Mouse (Mus musculus): Measurements from ENCODE around the gene Stk4. TPM values are rescaled to one million over a fixed set of nuclear protein-coding genes. Genes with fewer than 3 reads are reported as not detected.

The Stk4 gene
- polyA plus RNA-seq, 1 experiment from 2014 or later: 20.7 TPM

GRCm38 (mm10) chr2:164108501-164108900 is 38.4 kb downstream of the Stk4 start:
- ATAC-seq: no peak
- no peaks in the 10 kb centered on the region for H3K4me1 ChIP-seq
- no peaks in the 10 kb centered on the region for H3K27me3 ChIP-seq (replicated peaks)
- 73% methylated on average over 4 of the region's 4 CpGs for WGBS (ENCODE audit: insufficient replicate concordance)
- H3K9ac ChIP-seq: no peak overlapping the region
- no peaks in the 10 kb centered on the region for H3K9me3 ChIP-seq (replicated peaks)
- no peak overlapping the region for H3K27ac ChIP-seq
- H3K4me3 ChIP-seq: no peak overlapping the region
- no peak overlapping the region for H3K4me2 ChIP-seq
- H3K36me3 ChIP-seq: peaks cover 61% of the 10 kb centered on the region

- Histone ChIP-seq H3K27ac (no peak overlapping the region), H3K36me3 (peaks cover 51% of the 10 kb centered on the region), H3K4me2 (no peak overlapping the region), H3K27me3 (replicated peaks) (no peaks in the 10 kb centered on the region), H3K4me1 (no peaks in the 10 kb centered on the region), H3K4me3 (no peak overlapping the region), H3K9ac (no peak overlapping the region), H3K9me3 (replicated peaks) (no peaks in the 10 kb centered on the region)
- no peak for ATAC-seq
- WGBS (ENCODE audit: insufficient replicate concordance): 77% methylated on average over 8 of the region's 8 CpGs
These were observed 41.4 kb downstream of the Stk4 start for GRCm38 (mm10) chr2:164111546-164111945.

GRCm38 (mm10) chr2:164114051-164114450 is 43.9 kb downstream of the Stk4 start:
- 82% methylated on average over 6 of the region's 6 CpGs for WGBS (ENCODE audit: insufficient replicate concordance)
- no peak for ATAC-seq
- no peak overlapping the region for H3K4me3 ChIP-seq
- H3K9ac ChIP-seq: no peak overlapping the region
- H3K27me3 ChIP-seq (replicated peaks): no peaks in the 10 kb centered on the region
- peaks cover 44% of the 10 kb centered on the region for H3K36me3 ChIP-seq
- H3K4me2 ChIP-seq: no peak overlapping the region
- H3K4me1 ChIP-seq: no peaks in the 10 kb centered on the region
- H3K27ac ChIP-seq: no peak overlapping the region
- no peaks in the 10 kb centered on the region for H3K9me3 ChIP-seq (replicated peaks)

- WGBS (ENCODE audit: insufficient replicate concordance): 84% methylated on average over 10 of the region's 10 CpGs
- H3K9me3 ChIP-seq (replicated peaks): no peaks in the 10 kb centered on the region
- H3K27me3 ChIP-seq (replicated peaks): no peaks in the 10 kb centered on the region
- no peak overlapping the region for H3K4me3 ChIP-seq
- ATAC-seq: no peak
- H3K27ac ChIP-seq: no peak overlapping the region
- no peak overlapping the region for H3K4me2 ChIP-seq
- H3K36me3 ChIP-seq: peaks cover 52% of the 10 kb centered on the region
- H3K4me1 ChIP-seq: no peaks in the 10 kb centered on the region
- H3K9ac ChIP-seq: no peak overlapping the region
These were observed 45.4 kb downstream of the Stk4 start for GRCm38 (mm10) chr2:164115531-164115930.

- H3K27me3 ChIP-seq (replicated peaks): no peaks in the 10 kb centered on the region
- no peak overlapping the region for H3K4me2 ChIP-seq
- WGBS (ENCODE audit: insufficient replicate concordance): 73% methylated on average over 6 of the region's 6 CpGs
- H3K36me3 ChIP-seq: peaks cover 58% of the 10 kb centered on the region
- no peak overlapping the region for H3K4me3 ChIP-seq
- H3K9ac ChIP-seq: no peak overlapping the region
- H3K27ac ChIP-seq: no peak overlapping the region
- no peaks in the 10 kb centered on the region for H3K9me3 ChIP-seq (replicated peaks)
- no peak for ATAC-seq
- H3K4me1 ChIP-seq: no peaks in the 10 kb centered on the region
These were observed 49.4 kb downstream of the Stk4 start for GRCm38 (mm10) chr2:164119503-164119902.

GRCm38 (mm10) chr2:164123169-164123766 is 53.1 kb downstream of the Stk4 start:
- Histone ChIP-seq H3K4me3 (no peak overlapping the region), H3K36me3 (peaks cover 49% of the 10 kb centered on the region), H3K27ac (no peak overlapping the region), H3K4me2 (no peak overlapping the region), H3K9me3 (replicated peaks) (no peaks in the 10 kb centered on the region), H3K27me3 (replicated peaks) (no peaks in the 10 kb centered on the region), H3K9ac (no peak overlapping the region), H3K4me1 (no peaks in the 10 kb centered on the region)
- 75% methylated on average over 5 of the region's 5 CpGs for WGBS (ENCODE audit: insufficient replicate concordance)
- no peak for ATAC-seq

- no peak overlapping the region for H3K9ac ChIP-seq
- no peaks in the 10 kb centered on the region for H3K9me3 ChIP-seq (replicated peaks)
- no peak overlapping the region for H3K4me2 ChIP-seq
- 80% methylated on average over 13 of the region's 13 CpGs for WGBS (ENCODE audit: insufficient replicate concordance)
- H3K4me1 ChIP-seq: no peaks in the 10 kb centered on the region
- no peak overlapping the region for H3K4me3 ChIP-seq
- ATAC-seq: no peak
- no peak overlapping the region for H3K27ac ChIP-seq
- H3K27me3 ChIP-seq (replicated peaks): no peaks in the 10 kb centered on the region
- H3K36me3 ChIP-seq: peaks cover 35% of the 10 kb centered on the region
These were observed 56.4 kb downstream of the Stk4 start for GRCm38 (mm10) chr2:164126533-164126955.

- Histone ChIP-seq H3K27me3 (replicated peaks) (no peaks in the 10 kb centered on the region), H3K4me1 (no peaks in the 10 kb centered on the region), H3K36me3 (peaks cover 31% of the 10 kb centered on the region), H3K9me3 (replicated peaks) (no peaks in the 10 kb centered on the region), H3K4me3 (no peak overlapping the region), H3K4me2 (no peak overlapping the region), H3K27ac (no peak overlapping the region), H3K9ac (no peak overlapping the region)
- ATAC-seq: no peak
- 84% methylated on average over 2 of the region's 2 CpGs for WGBS (ENCODE audit: insufficient replicate concordance)
These were observed 57.2 kb downstream of the Stk4 start for GRCm38 (mm10) chr2:164127297-164127696.

GRCm38 (mm10) chr2:164128576-164129411 is 58.7 kb downstream of the Stk4 start:
- no peak overlapping the region for H3K4me3 ChIP-seq
- no peaks in the 10 kb centered on the region for H3K9me3 ChIP-seq (replicated peaks)
- no peaks in the 10 kb centered on the region for H3K27me3 ChIP-seq (replicated peaks)
- ATAC-seq: no peak
- peaks cover 34% of the 10 kb centered on the region for H3K36me3 ChIP-seq
- no peaks in the 10 kb centered on the region for H3K4me1 ChIP-seq
- 85% methylated on average over 12 of the region's 12 CpGs for WGBS (ENCODE audit: insufficient replicate concordance)
- no peak overlapping the region for H3K27ac ChIP-seq
- H3K9ac ChIP-seq: no peak overlapping the region
- H3K4me2 ChIP-seq: no peak overlapping the region

- H3K27me3 ChIP-seq (replicated peaks): no peaks in the 10 kb centered on the region
- no peak for ATAC-seq
- 80% methylated on average over 1 of the region's 1 CpGs for WGBS (ENCODE audit: insufficient replicate concordance)
These were observed 61.5 kb downstream of the Stk4 start for GRCm38 (mm10) chr2:164131586-164131985.

GRCm38 (mm10) chr2:164134563-164134962 is 64.4 kb downstream of the Stk4 start:
- H3K36me3 ChIP-seq: peaks cover 23% of the 10 kb centered on the region
- H3K4me1 ChIP-seq: no peaks in the 10 kb centered on the region
- no peak overlapping the region for H3K4me2 ChIP-seq
- H3K4me3 ChIP-seq: no peak overlapping the region
- ATAC-seq: no peak
- no peaks in the 10 kb centered on the region for H3K27me3 ChIP-seq (replicated peaks)
- WGBS (ENCODE audit: insufficient replicate concordance): 63% methylated on average over 6 of the region's 6 CpGs
- H3K9ac ChIP-seq: no peak overlapping the region
- no peaks in the 10 kb centered on the region for H3K9me3 ChIP-seq (replicated peaks)
- H3K27ac ChIP-seq: no peak overlapping the region

More at GRCm38 (mm10) chr2:164131586-164131985, 61.5 kb downstream of the Stk4 start:
- Histone ChIP-seq H3K36me3 (peaks cover 31% of the 10 kb centered on the region), H3K4me1 (no peaks in the 10 kb centered on the region), H3K4me3 (no peak overlapping the region), H3K4me2 (no peak overlapping the region), H3K9ac (no peak overlapping the region), H3K9me3 (replicated peaks) (no peaks in the 10 kb centered on the region), H3K27ac (no peak overlapping the region)

- H3K36me3 ChIP-seq: peaks cover 30% of the 10 kb centered on the region
- no peaks in the 10 kb centered on the region for H3K27me3 ChIP-seq (replicated peaks)
- H3K27ac ChIP-seq: no peak overlapping the region
- WGBS (ENCODE audit: insufficient replicate concordance): 92% methylated on average over 1 of the region's 1 CpGs
- no peak overlapping the region for H3K4me2 ChIP-seq
- H3K9me3 ChIP-seq (replicated peaks): no peaks in the 10 kb centered on the region
- H3K4me1 ChIP-seq: no peaks in the 10 kb centered on the region
- H3K9ac ChIP-seq: no peak overlapping the region
- H3K4me3 ChIP-seq: no peak overlapping the region
- no peak for ATAC-seq
These were observed 65.2 kb downstream of the Stk4 start for GRCm38 (mm10) chr2:164135367-164135766.
